Mouse (Mus musculus) intestine, postnatal 0 days (tissue): ENCODE results near the gene Srprb. TPM values are rescaled to one million over a fixed set of nuclear protein-coding genes. Genes with fewer than 3 reads are reported as not detected.

ENCODE experiments used
- ATAC-seq: fragments of 200-750 bp; cut with Nextera tagmentation; 2 replicates; pipeline ENCODE4 v1.8.0; 2017; ENCODE audit warnings: mild to moderate bottlenecking, moderate TSS enrichment, moderate library complexity
- H3K27ac ChIP-seq: fragments of 300-500 bp; sonication (generic); 2 replicates; pipeline ENCODE4 v1.5.1; 2014; ENCODE audit warnings: mild to moderate bottlenecking, low read depth, low read length, moderate library complexity
- H3K27me3 ChIP-seq: fragments of 300-500 bp; sonication (generic); replicated peaks from 2 replicates; pipeline ENCODE4 v1.6.1; 2014; ENCODE audit warnings: low read length, mixed read lengths; ENCODE audit not compliant: control insufficient read depth, insufficient read depth
- H3K36me3 ChIP-seq: fragments of 300-500 bp; sonication (generic); 2 replicates; pipeline ENCODE4 v1.6.1; 2014; ENCODE audit warnings: mild to moderate bottlenecking, moderate library complexity; ENCODE audit not compliant: control insufficient read depth, insufficient read depth
- H3K4me1 ChIP-seq: fragments of 300-500 bp; sonication (generic); replicated peaks from 2 replicates; pipeline ENCODE4 v1.6.1; 2014; ENCODE audit warnings: antibody characterized with exemption, low read length, mixed read lengths; ENCODE audit not compliant: control insufficient read depth, insufficient read depth
- H3K4me2 ChIP-seq: fragments of 300-500 bp; sonication (generic); replicated peaks from 2 replicates; pipeline ENCODE4 v1.6.1; 2014; ENCODE audit warnings: low read depth, mild to moderate bottlenecking, moderate library complexity
- H3K4me3 ChIP-seq: fragments of 300-500 bp; sonication (generic); 2 replicates; pipeline ENCODE4 v1.5.1; 2014; ENCODE audit warnings: low read depth, low read length
- H3K9ac ChIP-seq: fragments of 300-500 bp; sonication (generic); 2 replicates; pipeline ENCODE4 v1.6.1; 2014; ENCODE audit warnings: mild to moderate bottlenecking, low read depth, low read length
- H3K9me3 ChIP-seq: fragments of 300-500 bp; sonication (generic); 2 replicates; pipeline ENCODE4 v1.6.1; 2016; ENCODE audit warnings: mixed run types; ENCODE audit not compliant: control insufficient read depth
- CTCF ChIP-seq: sonication (generic); IDR thresholded peaks from 2 replicates; pipeline ENCODE4 v1.5.1; 2016; ENCODE audit warnings: low read depth, mild to moderate bottlenecking, control low read depth, antibody characterized with exemption, moderate library complexity
- WGBS: fragments of 180-500 bp; shearing (Covaris S2); extraction: QIAGEN DNeasy Blood & Tissue Kit; methylation state at CpG from one replicate; pipeline ENCODE4 v1.1.7; 2014; 5-methylcytosine and 5-hydroxymethylcytosine counted together
- polyA plus RNA-seq: library from polyadenylated mRNA; unstranded; fragments of >200 nt; fragmentation: Nextera tagmentation; extraction: Ambion mirVana; gene quantifications from 2 replicates; pipeline ENCODE4 v1.2.1, GENCODE M21; 2015

Gene Srprb
- polyA plus RNA-seq, 1 experiment from 2014 or later: 21.4 TPM

DNA sequence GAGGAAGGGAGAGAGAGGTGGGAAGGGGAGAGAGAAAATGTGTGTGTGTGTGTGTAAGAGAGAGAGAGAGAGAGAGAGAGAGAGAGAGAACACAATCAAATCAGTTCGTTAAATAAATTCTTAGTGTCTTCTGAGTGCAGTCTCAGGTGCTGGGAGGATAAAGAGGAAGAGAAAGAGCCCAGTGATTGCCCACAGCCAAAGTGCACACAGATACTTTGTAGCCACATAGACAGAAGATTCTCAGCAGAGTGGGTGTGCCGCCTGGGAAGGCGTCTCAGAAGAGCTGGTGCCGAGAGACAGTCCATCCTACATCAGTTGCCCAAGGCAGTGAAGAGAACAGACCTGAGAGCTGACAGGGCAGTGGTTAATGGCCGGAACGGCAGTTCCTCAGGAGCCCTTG is 12.3 kb upstream of the Srprb start:
- Histone ChIP-seq H3K27ac (no peak overlapping the region), H3K4me1 (no peaks in the 10 kb centered on the region), H3K9ac (no peak overlapping the region), H3K9me3 (no peaks in the 10 kb centered on the region), H3K36me3 (no peaks in the 10 kb centered on the region), H3K27me3 (no peaks in the 10 kb centered on the region), H3K4me3 (no peak overlapping the region), H3K4me2 (no peak overlapping the region)
- 78% methylated on average over 6 of the region's 6 CpGs for WGBS
- no peak for ATAC-seq
- no peak for TF ChIP-seq CTCF

- Histone ChIP-seq H3K4me1 (no peaks in the 10 kb centered on the region), H3K4me3 (no peak overlapping the region), H3K9me3 (no peaks in the 10 kb centered on the region), H3K27me3 (no peaks in the 10 kb centered on the region), H3K27ac (no peak overlapping the region), H3K9ac (no peak overlapping the region), H3K36me3 (no peaks in the 10 kb centered on the region), H3K4me2 (no peak overlapping the region)
- ATAC-seq: no peak
- WGBS: 64% methylated on average over 2 of the region's 2 CpGs
- no peak for TF ChIP-seq CTCF
These were observed 11.7 kb upstream of the Srprb start for GRCm38 (mm10) chr9:103213631-103214030.

DNA sequence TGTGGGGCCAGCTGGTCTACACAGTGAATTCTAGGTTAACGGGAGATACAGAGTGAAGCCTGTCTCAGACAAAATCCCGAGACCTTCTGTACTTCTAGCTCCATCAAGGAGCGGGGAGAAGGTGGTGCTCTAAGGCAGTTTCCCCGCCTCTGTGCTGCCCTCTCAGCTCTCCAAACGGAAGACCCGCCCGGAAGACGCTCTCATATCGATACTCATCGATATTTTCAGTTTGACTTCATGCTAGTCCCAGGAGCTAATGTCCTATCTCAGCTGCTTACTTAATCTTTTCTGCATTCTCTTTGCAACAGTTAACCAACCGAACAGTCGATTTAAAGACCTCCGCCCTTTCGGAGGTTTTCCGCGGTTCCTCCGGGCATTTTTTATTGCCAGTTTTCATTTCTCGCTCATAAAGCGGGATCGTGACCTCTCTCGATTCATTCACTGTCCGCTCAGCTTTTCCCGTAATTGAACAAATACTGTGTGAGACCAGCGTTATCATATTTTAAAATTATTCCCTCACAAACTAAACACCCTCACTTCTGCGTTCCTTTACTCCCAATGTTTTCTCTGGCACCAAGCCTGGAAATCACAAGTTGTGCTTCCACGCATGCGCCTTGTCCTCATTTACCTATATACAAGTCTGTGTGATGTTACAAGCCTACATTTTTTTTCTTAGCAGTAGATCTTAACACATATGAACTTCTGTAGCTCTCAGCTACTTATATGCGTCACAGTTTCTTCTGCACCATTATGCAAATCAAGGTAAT is 10.9 kb upstream of the Srprb start:
- 74% methylated on average over 28 of the region's 28 CpGs for WGBS
- Histone ChIP-seq H3K4me1 (no peaks in the 10 kb centered on the region), H3K9me3 (no peaks in the 10 kb centered on the region), H3K4me3 (peak overlapping the region; percentile 7; the same call in 1 of the 2 replicates), H3K27me3 (no peaks in the 10 kb centered on the region), H3K27ac (no peak overlapping the region), H3K4me2 (no peak overlapping the region), H3K36me3 (no peaks in the 10 kb centered on the region), H3K9ac (no peak overlapping the region)
- no peak for ATAC-seq
- no peak for TF ChIP-seq CTCF

- Histone ChIP-seq H3K9me3 (no peaks in the 10 kb centered on the region), H3K4me3 (no peak overlapping the region), H3K4me2 (no peak overlapping the region), H3K9ac (no peak overlapping the region), H3K27ac (no peak overlapping the region), H3K27me3 (no peaks in the 10 kb centered on the region), H3K4me1 (no peaks in the 10 kb centered on the region), H3K36me3 (no peaks in the 10 kb centered on the region)
- no peak for TF ChIP-seq CTCF
- ATAC-seq: no peak
- 68% methylated on average over 6 of the region's 6 CpGs for WGBS
These were observed 7.0 kb upstream of the Srprb start for GRCm38 (mm10) chr9:103208802-103209423.

GRCm38 (mm10) chr9:103207846-103208245 is 5.9 kb upstream of the Srprb start:
- Histone ChIP-seq H3K36me3 (no peaks in the 10 kb centered on the region), H3K9ac (no peak overlapping the region), H3K4me1 (no peaks in the 10 kb centered on the region), H3K27ac (no peak overlapping the region), H3K9me3 (no peaks in the 10 kb centered on the region), H3K27me3 (no peaks in the 10 kb centered on the region), H3K4me2 (peak overlapping the region; percentile 54), H3K4me3 (0 out of 2 replicates have a peak overlapping the region, but pooled peaks have one; percentile 7)
- peak; percentile 73 for ATAC-seq
- TF ChIP-seq CTCF: peak; percentile 97
- 10% methylated on average over 16 of the region's 16 CpGs for WGBS

DNA sequence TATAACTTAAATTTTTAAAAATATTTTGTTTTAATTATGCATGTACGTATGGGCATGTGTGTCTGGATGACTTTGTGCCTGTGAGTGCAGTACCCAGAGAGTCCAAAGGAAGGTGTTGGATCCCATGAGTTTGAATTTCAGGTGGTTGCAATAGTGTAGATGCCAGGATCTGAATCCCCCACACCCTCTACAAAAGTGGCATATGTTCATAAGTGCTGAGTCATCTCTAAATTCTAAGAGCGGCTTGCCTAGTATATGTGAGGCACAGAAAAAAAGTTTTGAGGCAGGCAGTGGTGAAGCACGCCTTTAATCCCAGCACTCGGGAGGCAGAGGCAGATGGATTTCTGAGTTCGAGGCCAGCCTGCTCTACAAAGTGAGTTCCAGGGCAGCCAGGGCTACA is 3.8 kb upstream of the Srprb start:
- Histone ChIP-seq H3K27ac (no peak overlapping the region), H3K9ac (no peak overlapping the region), H3K36me3 (no peaks in the 10 kb centered on the region), H3K4me3 (no peak overlapping the region), H3K4me2 (no peak overlapping the region), H3K9me3 (no peaks in the 10 kb centered on the region), H3K4me1 (no peaks in the 10 kb centered on the region), H3K27me3 (no peaks in the 10 kb centered on the region)
- WGBS: 93% methylated on average over 5 of the region's 5 CpGs
- no peak for TF ChIP-seq CTCF
- ATAC-seq: no peak
